In the genomic region with DNA sequence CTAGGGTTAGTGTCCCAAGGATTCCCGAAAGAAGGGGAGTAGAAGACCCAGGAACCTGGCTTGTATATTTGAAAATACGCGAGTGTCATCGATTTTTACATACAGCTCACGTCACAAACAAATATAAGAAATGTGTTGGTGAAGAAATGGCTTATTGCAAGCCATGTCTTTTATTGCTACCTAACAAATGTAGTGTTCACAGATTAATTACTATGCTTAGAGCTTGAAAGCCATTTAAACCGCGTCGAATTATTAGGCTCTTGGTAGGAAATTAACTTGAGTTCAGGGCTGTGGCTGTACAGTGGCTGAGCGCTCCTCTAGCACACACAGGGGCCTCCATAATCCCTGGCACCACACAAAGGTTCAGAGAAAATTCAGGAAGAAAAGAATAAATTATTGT, we compare ENCODE assay signal across 9 mouse cellular contexts. TPM values are rescaled to one million over a fixed set of nuclear protein-coding genes. Genes with fewer than 3 reads are reported as not detected.
A peak's percentile ranks its signal among the peaks of the same experiment; 100 is the strongest.
DNase-seq lines count a peak whose midpoint lies in the region; ATAC-seq and TF ChIP-seq lines count a peak whose summit lies in the region.
"Had no signal": no experiment of that assay in that cellular context is flagged by ENCODE, and none has a peak within 500 bp of the region (broad histone marks: within the 10 kb centered on the region; RNA-seq: fewer than 3 reads in every experiment).

No protein-coding gene starts in this region.

- no peaks in the 10 kb centered on the region for H3K36me3 ChIP-seq in heart, embryonic 16.5 days (ENCODE audit: control insufficient read depth, insufficient read depth)
- H3K36me3 ChIP-seq in G1E (replicated peaks) = peaks cover 11% of the 10 kb centered on the region
- H3K36me3 ChIP-seq in forebrain, embryonic 14.5 days (ENCODE audit: control insufficient read depth, insufficient read depth, low read length) = no peaks in the 10 kb centered on the region
- no peaks in the 10 kb centered on the region for H3K36me3 ChIP-seq in liver, embryonic 16.5 days (ENCODE audit: control insufficient read depth, insufficient read depth)

- H3K4me1 ChIP-seq in heart, embryonic 16.5 days (ENCODE audit: control insufficient read depth, insufficient read depth, low read length) = peaks cover 15% of the 10 kb centered on the region
- H3K4me1 ChIP-seq in G1E (ENCODE audit: insufficient read depth, low read depth, low read length) = peaks cover 26% of the 10 kb centered on the region
- H3K4me1 ChIP-seq in forebrain, embryonic 14.5 days (ENCODE audit: control insufficient read depth, insufficient read depth, low read length) = peaks cover 9% of the 10 kb centered on the region; the same call in 1 of the 2 replicates
- H3K4me1 ChIP-seq in liver, embryonic 16.5 days (ENCODE audit: control insufficient read depth, low read depth, low read length) = peaks cover 11% of the 10 kb centered on the region

- no peak for DNase-seq in heart, adult 9 months (ENCODE audit: low spot score in 2 of 2)
- no peak for DNase-seq in G1E (ENCODE audit: low spot score)
- no peak for DNase-seq in forebrain, embryonic 14.5 days (ENCODE audit: low spot score)
- DNase-seq in c-Kit-positive CD71-positive TER-119-positive erythroid progenitor cells, embryonic 14.5 days (ENCODE audit: low spot score) = no peak
- DNase-seq in thymus, adult 18-20 months = no peak

- no peak for ATAC-seq in heart, embryonic 16.5 days (replicated peaks; ENCODE audit: extremely low read depth, insufficient read depth, low FRiP score)
- no peak for ATAC-seq in G1E (ENCODE audit: extremely low read depth, insufficient number of reproducible peaks, low FRiP score, poor library complexity, severe bottlenecking)
- 0 out of 2 replicates have a peak, but pooled peaks have one; percentile 4 for ATAC-seq in forebrain, embryonic 14.5 days
- no peak for ATAC-seq in liver, embryonic 16.5 days (ENCODE audit: low read depth)
- no peak for ATAC-seq in megakaryocyte-erythroid progenitor cell, adult 5-6 weeks (replicated peaks; ENCODE audit: low FRiP score, low TSS enrichment, poor library complexity, severe bottlenecking)

- no peaks in the 10 kb centered on the region for H3K27me3 ChIP-seq in heart, embryonic 16.5 days (ENCODE audit: control insufficient read depth, insufficient read depth, low read length)
- H3K27me3 ChIP-seq in G1E (ENCODE audit: insufficient read depth, low read length) = no peaks in the 10 kb centered on the region
- no peaks in the 10 kb centered on the region for H3K27me3 ChIP-seq in forebrain, embryonic 14.5 days (replicated peaks; ENCODE audit: control insufficient read depth, insufficient read depth, low read length)
- H3K27me3 ChIP-seq in liver, embryonic 16.5 days (ENCODE audit: control insufficient read depth, insufficient read depth, low read depth, low read length) = no peaks in the 10 kb centered on the region
- H3K27me3 ChIP-seq: Patski had no signal

- peak overlapping the region; percentile 81 for H3K4me3 ChIP-seq in heart, embryonic 16.5 days (ENCODE audit: low read length)
- H3K4me3 ChIP-seq in G1E (ENCODE audit: low read depth, low read length) = peak overlapping the region; percentile 77
- peak overlapping the region; percentile 99 for H3K4me3 ChIP-seq in forebrain, embryonic 14.5 days (ENCODE audit: low read depth, low read length)
- H3K4me3 ChIP-seq in liver, embryonic 16.5 days (ENCODE audit: low read depth, low read length) = peak overlapping the region; percentile 100

- H3K9me3 ChIP-seq in heart, embryonic 16.5 days (replicated peaks; ENCODE audit: control insufficient read depth, low read length) = no peaks in the 10 kb centered on the region
- no peaks in the 10 kb centered on the region for H3K9me3 ChIP-seq in G1E (replicated peaks)
- no peaks in the 10 kb centered on the region for H3K9me3 ChIP-seq in forebrain, embryonic 14.5 days (replicated peaks; ENCODE audit: control insufficient read depth, low read length)
- H3K9me3 ChIP-seq in liver, embryonic 16.5 days (replicated peaks; ENCODE audit: control insufficient read depth, low read length) = no peaks in the 10 kb centered on the region

- no peak for TF ChIP-seq CTCF in G1E (IDR thresholded peaks at IDR 0.05; ENCODE audit: low read depth, low read length)

- H3K4me2 ChIP-seq in heart, embryonic 16.5 days (ENCODE audit: low read depth, low read length) = peak overlapping the region; percentile 69
- peak overlapping the region; percentile 85 for H3K4me2 ChIP-seq in forebrain, embryonic 14.5 days (ENCODE audit: low read length)
- peak overlapping the region; percentile 87 for H3K4me2 ChIP-seq in liver, embryonic 16.5 days (ENCODE audit: low read depth, low read length)

- H3K27ac ChIP-seq in heart, embryonic 16.5 days (ENCODE audit: low read length) = peak overlapping the region; percentile 99
- H3K27ac ChIP-seq in forebrain, embryonic 14.5 days (ENCODE audit: low read depth, low read length) = peak overlapping the region; percentile 96
- H3K27ac ChIP-seq in liver, embryonic 16.5 days (ENCODE audit: low read length) = peak overlapping the region; percentile 99

- WGBS in heart, embryonic 16.5 days = 16% methylated on average over 9 of the region's 9 CpGs
- 15% methylated on average over 9 of the region's 9 CpGs for WGBS in forebrain, embryonic 14.5 days
- whole genome bisulfite sequencing in liver, embryonic 16.5 days (ENCODE audit: insufficient replicate concordance) = 16% methylated on average over 9 of the region's 9 CpGs

- H3K9ac ChIP-seq in heart, embryonic 16.5 days (ENCODE audit: low read length) = peak overlapping the region; percentile 95
- H3K9ac ChIP-seq in forebrain, embryonic 14.5 days (ENCODE audit: low read length) = peak overlapping the region; percentile 99
- peak overlapping the region; percentile 100 for H3K9ac ChIP-seq in liver, embryonic 16.5 days (ENCODE audit: low read depth, low read length)

RNA-seq across cellular contexts. Expression of a gene that starts 0.7 kb away (rescaled TPM):
- polyA plus RNA-seq in heart, embryonic 16.5 days (2015; fragmentation: Nextera tagmentation; extraction: Ambion mirVana) = 102 and 110 TPM in 2 replicates
- total RNA-seq in G1E (2014; fragmentation: Nextera tagmentation) (415 and 493 TPM in 2 replicates), G1E (2017) (261 and 323 TPM in 2 replicates)
- polyA plus RNA-seq in G1E (2012) = 101 and 135 TPM in 2 replicates
- polyA plus RNA-seq in forebrain, embryonic 14.5 days (2014; fragmentation: Nextera tagmentation; extraction: Ambion mirVana) = 107 and 115 TPM in 2 replicates
- 73.8 and 74.4 TPM in 2 replicates for polyA plus RNA-seq in liver, embryonic 16.5 days (2015; fragmentation: Nextera tagmentation; extraction: Ambion mirVana)
- total RNA-seq in megakaryocyte-erythroid progenitor cell, adult 5-6 weeks (2014; fragmentation: Nextera tagmentation) = 344 and 346 TPM in 2 replicates
- 570 and 597 TPM in 2 replicates for total RNA-seq in megakaryocyte-erythroid progenitor cell, adult 5-6 weeks (2017)

RNA-seq across cellular contexts. Expression of a gene that starts 20.2 kb away (rescaled TPM):
- polyA plus RNA-seq in heart, embryonic 16.5 days (2015; fragmentation: Nextera tagmentation; extraction: Ambion mirVana) = 18.0 and 22.7 TPM in 2 replicates
- total RNA-seq in G1E (2014; fragmentation: Nextera tagmentation) (74.6 and 90.0 TPM in 2 replicates), G1E (2017) (26.6 and 29.7 TPM in 2 replicates)
- polyA plus RNA-seq in G1E (2012) = 3.3 and 5.3 TPM in 2 replicates
- 49.7 and 54.1 TPM in 2 replicates for polyA plus RNA-seq in forebrain, embryonic 14.5 days (2014; fragmentation: Nextera tagmentation; extraction: Ambion mirVana)
- polyA plus RNA-seq in liver, embryonic 16.5 days (2015; fragmentation: Nextera tagmentation; extraction: Ambion mirVana) = 21.0 and 21.1 TPM in 2 replicates
- total RNA-seq in megakaryocyte-erythroid progenitor cell, adult 5-6 weeks (2014; fragmentation: Nextera tagmentation) = 27.2 and 27.6 TPM in 2 replicates
- total RNA-seq in megakaryocyte-erythroid progenitor cell, adult 5-6 weeks (2017) = 22.0 and 38.4 TPM in 2 replicates

RNA-seq across cellular contexts. Expression of a gene that starts 35.4 kb away (rescaled TPM):
- polyA plus RNA-seq in heart, embryonic 16.5 days (2015; fragmentation: Nextera tagmentation; extraction: Ambion mirVana) = 0.76 and 1.1 TPM in 2 replicates
- total RNA-seq in G1E (2014; fragmentation: Nextera tagmentation) (2.6 and 4.0 TPM in 2 replicates), G1E (2017) (4.4 and 4.6 TPM in 2 replicates)
- 2.1 and 2.7 TPM in 2 replicates for polyA plus RNA-seq in G1E (2012)
- 16.1 and 16.3 TPM in 2 replicates for polyA plus RNA-seq in forebrain, embryonic 14.5 days (2014; fragmentation: Nextera tagmentation; extraction: Ambion mirVana)
- 0.85 and 0.87 TPM in 2 replicates for polyA plus RNA-seq in liver, embryonic 16.5 days (2015; fragmentation: Nextera tagmentation; extraction: Ambion mirVana)
- total RNA-seq in megakaryocyte-erythroid progenitor cell, adult 5-6 weeks (2014; fragmentation: Nextera tagmentation) = 1.2 and 2.5 TPM in 2 replicates
- 1.2 and 1.5 TPM in 2 replicates for total RNA-seq in megakaryocyte-erythroid progenitor cell, adult 5-6 weeks (2017)
